Mouse (Mus musculus): ENCODE measurements around the gene Adam17. TPM values are rescaled to one million over a fixed set of nuclear protein-coding genes. Genes with fewer than 3 reads are reported as not detected.
"Not testable (repeated sequence)": the region's sequence is repeated elsewhere in the genome, so short reads cannot be mapped to it uniquely, and the experiment has no call there.

The Adam17 gene
- polyA plus RNA-seq, 1 experiment from 2014 or later, result 24.2 TPM

- not testable (repeated sequence) for ATAC-seq (ENCODE audit: extremely low read depth, insufficient number of reproducible peaks, low FRiP score, low TSS enrichment); H3K4me2 ChIP-seq; H3K4me1 ChIP-seq; H3K4me3 ChIP-seq; H3K36me3 ChIP-seq; H3K27me3 ChIP-seq (replicated peaks); H3K27ac ChIP-seq (replicated peaks); H3K9ac ChIP-seq; H3K9me3 ChIP-seq
- WGBS, result 56% methylated on average over 6 of the region's 6 CpGs
Measured at GRCm38 (mm10) chr12:21378765-21379346, 5.4 kb upstream of the Adam17 start.

GRCm38 (mm10) chr12:21375376-21376157 lies 2.1 kb upstream of the Adam17 start:
- no peaks in the 10 kb centered on the region for H3K27me3 ChIP-seq (replicated peaks)
- H3K4me2 ChIP-seq, result no peak overlapping the region
- no peak overlapping the region for H3K9ac ChIP-seq
- no peaks in the 10 kb centered on the region for H3K9me3 ChIP-seq
- H3K4me1 ChIP-seq, result peaks cover 19% of the 10 kb centered on the region
- WGBS, result 23% methylated on average over 3 of the region's 3 CpGs
- ATAC-seq (ENCODE audit: extremely low read depth, insufficient number of reproducible peaks, low FRiP score, low TSS enrichment), result no peak
- H3K27ac ChIP-seq (replicated peaks), result no peak overlapping the region
- no peaks in the 10 kb centered on the region for H3K36me3 ChIP-seq
- H3K4me3 ChIP-seq, result no peak overlapping the region

DNA sequence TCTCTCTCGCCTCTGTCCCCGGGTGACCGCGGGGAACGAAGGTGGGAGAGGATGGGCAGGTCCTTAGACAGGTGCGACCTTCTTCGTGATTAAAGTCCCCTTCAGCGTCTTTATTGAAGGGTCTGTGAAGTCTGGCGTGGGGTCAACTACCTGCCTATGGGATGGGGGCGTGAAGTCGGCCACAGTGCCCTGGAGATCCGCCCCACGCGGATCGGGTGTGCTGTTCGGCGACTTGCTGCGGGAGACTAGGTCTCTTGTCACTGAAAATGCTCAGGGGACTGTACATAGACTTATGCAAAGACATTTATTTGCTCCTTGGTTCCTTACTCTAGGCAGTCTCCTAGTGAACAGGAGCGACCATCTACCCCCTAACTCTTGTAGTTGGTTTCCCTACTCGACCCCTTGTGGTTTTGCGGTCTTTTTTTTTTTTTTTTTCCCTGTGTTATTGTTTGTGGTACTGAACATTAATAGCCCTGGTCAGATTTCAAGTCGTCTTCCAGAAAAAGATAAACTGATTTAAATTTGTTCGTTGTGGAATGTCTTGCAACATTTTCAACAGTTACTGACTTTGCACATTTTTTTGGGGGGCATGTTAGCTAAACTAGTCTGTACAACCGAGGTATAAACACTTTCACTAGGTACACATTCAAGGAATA lies 516 bp upstream of the Adam17 start:
- Histone ChIP-seq H3K36me3 (no peaks in the 10 kb centered on the region), H3K9ac (peak overlapping the region; percentile 88), H3K27me3 (replicated peaks) (no peaks in the 10 kb centered on the region), H3K9me3 (no peaks in the 10 kb centered on the region), H3K4me2 (peak overlapping the region; percentile 90), H3K4me3 (peak overlapping the region; percentile 86), H3K4me1 (peaks cover 19% of the 10 kb centered on the region), H3K27ac (replicated peaks) (peak overlapping the region; percentile 96)
- ATAC-seq (ENCODE audit: extremely low read depth, insufficient number of reproducible peaks, low FRiP score, low TSS enrichment), result peak; percentile 59
- WGBS, result 3% methylated on average over 24 of the region's 24 CpGs

GRCm38 (mm10) chr12:21370035-21370611 lies 3.3 kb downstream of the Adam17 start:
- WGBS, result 97% methylated on average over 1 of the region's 1 CpGs
- Histone ChIP-seq H3K4me1 (peaks cover 21% of the 10 kb centered on the region), H3K4me2 (no peak overlapping the region), H3K4me3 (no peak overlapping the region), H3K9ac (no peak overlapping the region), H3K36me3 (no peaks in the 10 kb centered on the region), H3K9me3 (no peaks in the 10 kb centered on the region), H3K27ac (replicated peaks) (no peak overlapping the region), H3K27me3 (replicated peaks) (no peaks in the 10 kb centered on the region)
- no peak for ATAC-seq (ENCODE audit: extremely low read depth, insufficient number of reproducible peaks, low FRiP score, low TSS enrichment)

DNA sequence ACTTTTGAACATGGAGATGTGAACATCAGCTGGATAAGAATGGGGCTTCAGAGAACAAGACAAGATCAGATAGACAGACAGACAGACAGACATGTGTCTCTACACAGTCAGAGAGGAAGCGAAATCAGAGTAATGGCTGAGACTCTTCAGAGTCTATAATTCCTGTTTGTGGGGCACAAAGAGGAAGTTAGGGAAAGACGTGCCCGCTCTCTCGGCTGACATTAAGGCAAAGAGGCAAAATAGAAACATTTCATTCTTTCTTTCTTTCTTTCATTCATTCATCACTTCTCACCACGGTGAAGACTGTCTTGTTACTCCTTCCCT lies 4.4 kb downstream of the Adam17 start:
- Histone ChIP-seq H3K9ac (no peak overlapping the region), H3K4me1 (peaks cover 14% of the 10 kb centered on the region), H3K36me3 (no peaks in the 10 kb centered on the region), H3K9me3 (no peaks in the 10 kb centered on the region), H3K27ac (replicated peaks) (no peak overlapping the region), H3K27me3 (replicated peaks) (no peaks in the 10 kb centered on the region), H3K4me3 (no peak overlapping the region), H3K4me2 (no peak overlapping the region)
- WGBS, result 87% methylated on average over 5 of the region's 5 CpGs
- ATAC-seq (ENCODE audit: extremely low read depth, insufficient number of reproducible peaks, low FRiP score, low TSS enrichment), result no peak

- Histone ChIP-seq H3K36me3 (no peaks in the 10 kb centered on the region), H3K4me2 (no peak overlapping the region), H3K9me3 (no peaks in the 10 kb centered on the region), H3K27ac (replicated peaks) (no peak overlapping the region), H3K4me3 (no peak overlapping the region), H3K27me3 (replicated peaks) (no peaks in the 10 kb centered on the region), H3K4me1 (peaks cover 14% of the 10 kb centered on the region), H3K9ac (no peak overlapping the region)
- WGBS, result 82% methylated on average over 9 of the region's 9 CpGs
- ATAC-seq (ENCODE audit: extremely low read depth, insufficient number of reproducible peaks, low FRiP score, low TSS enrichment), result no peak
Measured at GRCm38 (mm10) chr12:21368376-21369086, 4.9 kb downstream of the Adam17 start.

GRCm38 (mm10) chr12:21364624-21365435 lies 8.6 kb downstream of the Adam17 start:
- Histone ChIP-seq H3K27ac (replicated peaks) (no peak overlapping the region), H3K27me3 (replicated peaks) (no peaks in the 10 kb centered on the region), H3K36me3 (peaks cover 19% of the 10 kb centered on the region), H3K4me2 (no peak overlapping the region), H3K9me3 (no peaks in the 10 kb centered on the region), H3K9ac (no peak overlapping the region), H3K4me3 (no peak overlapping the region), H3K4me1 (0 out of 2 replicates have a peak, but pooled peaks cover 8% of the 10 kb centered on the region)
- no peak for ATAC-seq (ENCODE audit: extremely low read depth, insufficient number of reproducible peaks, low FRiP score, low TSS enrichment)
- 68% methylated on average over 10 of the region's 10 CpGs for WGBS

DNA sequence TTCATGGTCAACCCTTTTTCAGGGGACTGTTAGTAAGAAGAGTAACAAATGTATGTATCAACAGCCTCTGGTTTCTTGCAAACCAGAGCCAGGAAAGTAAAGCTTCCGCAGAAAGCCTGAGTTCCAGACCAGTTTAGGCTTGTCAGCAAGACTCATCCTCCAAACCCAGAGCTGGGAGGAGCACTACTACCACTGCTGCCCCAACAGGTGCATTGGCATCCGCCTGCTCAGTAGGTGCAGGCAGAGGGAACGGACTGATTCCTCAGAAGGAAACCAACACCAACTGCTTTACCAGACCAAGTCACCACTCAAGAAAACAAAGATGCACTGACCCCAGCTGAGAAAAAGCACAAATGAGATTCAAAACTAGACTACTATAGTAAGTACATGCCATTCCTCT lies 10.2 kb downstream of the Adam17 start:
- no peaks in the 10 kb centered on the region for H3K9me3 ChIP-seq
- 94% methylated on average over 3 of the region's 3 CpGs for WGBS
- no peak overlapping the region for H3K27ac ChIP-seq (replicated peaks)
- no peak overlapping the region for H3K4me3 ChIP-seq
- peaks cover 22% of the 10 kb centered on the region for H3K36me3 ChIP-seq
- no peak overlapping the region for H3K9ac ChIP-seq
- no peaks in the 10 kb centered on the region for H3K27me3 ChIP-seq (replicated peaks)
- 0 out of 2 replicates have a peak, but pooled peaks cover 6% of the 10 kb centered on the region for H3K4me1 ChIP-seq
- ATAC-seq (ENCODE audit: extremely low read depth, insufficient number of reproducible peaks, low FRiP score, low TSS enrichment), result no peak
- no peak overlapping the region for H3K4me2 ChIP-seq

- Histone ChIP-seq H3K4me2 (no peak overlapping the region), H3K4me1 (0 out of 2 replicates have a peak, but pooled peaks cover 6% of the 10 kb centered on the region), H3K9ac (no peak overlapping the region), H3K9me3 (no peaks in the 10 kb centered on the region), H3K4me3 (no peak overlapping the region), H3K27ac (replicated peaks) (no peak overlapping the region), H3K27me3 (replicated peaks) (no peaks in the 10 kb centered on the region), H3K36me3 (peaks cover 22% of the 10 kb centered on the region)
- ATAC-seq (ENCODE audit: extremely low read depth, insufficient number of reproducible peaks, low FRiP score, low TSS enrichment), result no peak
- 72% methylated on average over 2 of the region's 2 CpGs for WGBS
Measured at GRCm38 (mm10) chr12:21362686-21363085, 10.7 kb downstream of the Adam17 start.

DNA sequence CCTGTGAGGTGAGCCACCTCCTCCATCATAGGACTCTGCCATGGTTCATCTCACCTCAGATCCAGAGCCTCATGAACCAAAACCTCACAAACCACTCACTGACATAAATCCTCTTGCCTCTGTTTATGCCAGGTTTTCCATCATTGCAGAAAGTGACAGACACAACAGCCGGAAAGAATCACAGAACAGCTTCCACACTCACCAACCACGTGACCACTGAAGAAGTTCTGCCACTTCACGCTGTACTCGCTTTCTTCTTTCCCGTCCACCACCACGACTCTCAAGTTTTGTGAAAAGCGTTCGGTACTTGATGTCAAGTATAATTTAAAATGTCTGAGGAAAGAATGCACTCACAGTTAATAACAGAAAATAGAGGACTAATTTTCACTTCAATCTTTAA lies 19.8 kb downstream of the Adam17 start:
- WGBS, result 92% methylated on average over 8 of the region's 8 CpGs
- Histone ChIP-seq H3K27me3 (replicated peaks) (no peaks in the 10 kb centered on the region), H3K4me1 (no peaks in the 10 kb centered on the region), H3K27ac (replicated peaks) (no peak overlapping the region), H3K9me3 (0 out of 2 replicates have a peak, but pooled peaks cover 3% of the 10 kb centered on the region), H3K4me3 (no peak overlapping the region), H3K9ac (no peak overlapping the region), H3K36me3 (peaks cover 72% of the 10 kb centered on the region), H3K4me2 (no peak overlapping the region)
- ATAC-seq (ENCODE audit: extremely low read depth, insufficient number of reproducible peaks, low FRiP score, low TSS enrichment), result no peak

Measured in heart, embryonic 13.5 days (tissue).